Mouse (Mus musculus): ENCODE results near the gene Olfr1102.

Gene Olfr1102

GRCm38 (mm10) chr2:86998098-86998497 is at the start of gene Olfr1102:
Gene Olfr1102, plus strand, starts transcription at chr2:86998398.
- DNase-seq: no peak

- no peak for DNase-seq
Observed at GRCm38 (mm10) chr2:86960593-86960992, 37.6 kb upstream of the Olfr1102 start, which contains the start of gene Olfr1099. Gene Olfr1099, minus strand, starts transcription at chr2:86960693.

GRCm38 (mm10) chr2:86979854-86980253 is 18.3 kb upstream of the Olfr1102 start, which contains the start of gene Olfr1100:
Gene Olfr1100, minus strand, starts transcription at chr2:86979954.
- no peak for DNase-seq

- no peak for DNase-seq
Observed at GRCm38 (mm10) chr2:86991121-86991520, 7.1 kb upstream of the Olfr1102 start, which contains the start of gene Olfr1101. Gene Olfr1101, minus strand, starts transcription at chr2:86991221.

- no peak for DNase-seq
Observed at GRCm38 (mm10) chr2:87026980-87027379, 28.8 kb downstream of the Olfr1102 start, which contains the start of gene Olfr1104. Gene Olfr1104, minus strand, starts transcription at chr2:87027080.

GRCm38 (mm10) chr2:87036431-87036830 is 38.2 kb downstream of the Olfr1102 start, which contains the start of gene Olfr1105:
Gene Olfr1105, minus strand, starts transcription at chr2:87036531.
- DNase-seq: no peak

- DNase-seq: no peak
Observed at GRCm38 (mm10) chr2:87052173-87052572, 54.0 kb downstream of the Olfr1102 start, which contains the start of gene Olfr1106. Gene Olfr1106, minus strand, starts transcription at chr2:87052273.

Measured in spleen, adult 18-20 months (tissue).